Mouse (Mus musculus) forebrain, embryonic 14.5 days (tissue): ENCODE results near the gene Carmil2. TPM values are rescaled to one million over a fixed set of nuclear protein-coding genes. Genes with fewer than 3 reads are reported as not detected.

Experiments
- ATAC-seq: fragments of 200-750 bp; cut with Nextera tagmentation; 2 replicates; pipeline ENCODE4 v1.8.0; 2017; ENCODE audit warnings: mild to moderate bottlenecking, moderate library complexity
- DNase-seq: peaks from one replicate; pipeline ENCODE4 v3.0.0-alpha.2; 2015; ENCODE audit warnings: low spot score
- H3K27ac ChIP-seq: fragments of 300-500 bp; sonication (generic); 2 replicates; pipeline ENCODE4 v1.5.1; 2014; ENCODE audit warnings: low read depth, mild to moderate bottlenecking, control low read depth, low read length, moderate library complexity
- H3K27me3 ChIP-seq: fragments of 300-500 bp; sonication (generic); replicated peaks from 2 replicates; pipeline ENCODE4 v1.6.1; 2014; ENCODE audit warnings: low read length, control low read depth, mixed read lengths; ENCODE audit not compliant: control insufficient read depth, insufficient read depth
- H3K36me3 ChIP-seq: fragments of 300-500 bp; sonication (generic); 2 replicates; pipeline ENCODE4 v1.6.1; 2014; ENCODE audit warnings: low read length, control low read depth; ENCODE audit not compliant: control insufficient read depth, insufficient read depth
- H3K4me1 ChIP-seq: fragments of 300-500 bp; sonication (generic); 2 replicates; pipeline ENCODE4 v1.6.1; 2014; ENCODE audit warnings: antibody characterized with exemption, low read length, control low read depth; ENCODE audit not compliant: control insufficient read depth, insufficient read depth
- H3K4me2 ChIP-seq: fragments of 300-500 bp; sonication (generic); 2 replicates; pipeline ENCODE4 v1.6.1; 2014; ENCODE audit warnings: mild to moderate bottlenecking, control low read depth, low read length
- H3K4me3 ChIP-seq: fragments of 300-500 bp; sonication (generic); 2 replicates; pipeline ENCODE4 v1.5.1; 2014; ENCODE audit warnings: low read depth, low read length, control low read depth
- H3K9ac ChIP-seq: fragments of 300-500 bp; sonication (generic); 2 replicates; pipeline ENCODE4 v1.6.1; 2014; ENCODE audit warnings: mild to moderate bottlenecking, low read length, control low read depth, moderate library complexity
- H3K9me3 ChIP-seq: fragments of 300-500 bp; sonication (generic); replicated peaks from 2 replicates; pipeline ENCODE4 v1.6.1; 2016; ENCODE audit warnings: low read length, control low read depth, mixed read lengths; ENCODE audit not compliant: control insufficient read depth
- WGBS: fragments of 180-500 bp; shearing (Covaris S2); extraction: QIAGEN DNeasy Blood & Tissue Kit; methylation state at CpG from one replicate; pipeline ENCODE4 v1.1.7; 2014; 5-methylcytosine and 5-hydroxymethylcytosine counted together
- polyA plus RNA-seq: library from polyadenylated mRNA; unstranded; fragments of >200 nt; fragmentation: Nextera tagmentation; extraction: Ambion mirVana; gene quantifications from 2 replicates; pipeline ENCODE4 v1.2.1, GENCODE M21; 2014

Gene Carmil2
- polyA plus RNA-seq, 1 experiment from 2014 or later: 6.0 TPM

GRCm38 (mm10) chr8:105732186-105732585 lies 46.1 kb downstream of the Carmil2 start:
- 94% methylated on average over 5 of the region's 5 CpGs for WGBS
- H3K4me3 ChIP-seq: no peak overlapping the region
- H3K36me3 ChIP-seq: peaks cover 16% of the 10 kb centered on the region
- no peak for DNase-seq
- no peaks in the 10 kb centered on the region for H3K9me3 ChIP-seq
- no peaks in the 10 kb centered on the region for H3K27me3 ChIP-seq
- H3K4me1 ChIP-seq: no peaks in the 10 kb centered on the region
- ATAC-seq: no peak
- H3K27ac ChIP-seq: no peak overlapping the region
- no peak overlapping the region for H3K4me2 ChIP-seq
- H3K9ac ChIP-seq: no peak overlapping the region

- H3K27ac ChIP-seq: no peak overlapping the region
- WGBS: 91% methylated on average over 5 of the region's 5 CpGs
These were observed 53.1 kb downstream of the Carmil2 start for GRCm38 (mm10) chr8:105739216-105739615.

GRCm38 (mm10) chr8:105743301-105743700 lies 57.2 kb downstream of the Carmil2 start:
- DNase-seq (no peak), ATAC-seq (no peak)
- Histone ChIP-seq H3K9ac (no peak overlapping the region), H3K36me3 (0 out of 2 replicates have a peak, but pooled peaks cover 3% of the 10 kb centered on the region), H3K9me3 (no peaks in the 10 kb centered on the region), H3K4me3 (no peak overlapping the region), H3K27me3 (no peaks in the 10 kb centered on the region), H3K27ac (no peak overlapping the region), H3K4me2 (no peak overlapping the region), H3K4me1 (no peaks in the 10 kb centered on the region)
- 91% methylated on average over 4 of the region's 4 CpGs for WGBS

More at GRCm38 (mm10) chr8:105739216-105739615, 53.1 kb downstream of the Carmil2 start:
- Histone ChIP-seq H3K4me1 (no peaks in the 10 kb centered on the region), H3K27me3 (no peaks in the 10 kb centered on the region), H3K36me3 (no peaks in the 10 kb centered on the region), H3K4me2 (no peak overlapping the region), H3K4me3 (no peak overlapping the region), H3K9ac (no peak overlapping the region), H3K9me3 (no peaks in the 10 kb centered on the region)
- ATAC-seq (no peak), DNase-seq (no peak)

Other genes starting within 250 kb of the Carmil2 start
- 49.2 and 57.0 TPM in 2 replicates for gene Tppp3, start 214.7 kb upstream of the Carmil2 start, polyA plus RNA-seq
- gene Zdhhc1, start 189.4 kb upstream of the Carmil2 start, polyA plus RNA-seq: 15.5 and 22.0 TPM in 2 replicates
- gene Hsd11b2, start 167.5 kb upstream of the Carmil2 start, polyA plus RNA-seq: 1.1 and 1.8 TPM in 2 replicates
- gene Atp6v0d1, start 120.2 kb upstream of the Carmil2 start, polyA plus RNA-seq: 194 and 211 TPM in 2 replicates
- gene Ripor1, start 81.0 kb upstream of the Carmil2 start, polyA plus RNA-seq: 14.9 and 21.7 TPM in 2 replicates
- 100 and 108 TPM in 2 replicates for gene Ctcf, start 49.7 kb upstream of the Carmil2 start, polyA plus RNA-seq
- gene Agrp, start 48.9 kb upstream of the Carmil2 start, polyA plus RNA-seq: 0.72 and 1.8 TPM in 2 replicates
- 79.7 and 89.5 TPM in 2 replicates for gene Acd, start 14.8 kb downstream of the Carmil2 start, polyA plus RNA-seq
- 48.1 and 54.6 TPM in 2 replicates for gene Pard6a, start 14.9 kb downstream of the Carmil2 start, polyA plus RNA-seq
- gene 4933405L10Rik, start 21.4 kb downstream of the Carmil2 start, polyA plus RNA-seq: 0.20 and 0.34 TPM in 2 replicates
- 18.9 and 19.0 TPM in 2 replicates for gene Enkd1, start 21.9 kb downstream of the Carmil2 start, polyA plus RNA-seq
- gene Gfod2, start 72.4 kb downstream of the Carmil2 start, polyA plus RNA-seq: 62.9 and 70.6 TPM in 2 replicates
- gene Ranbp10, start 141.1 kb downstream of the Carmil2 start, polyA plus RNA-seq: 8.1 and 10.4 TPM in 2 replicates
- gene Tsnaxip1, start 141.5 kb downstream of the Carmil2 start, polyA plus RNA-seq: 0.83 TPM in 2 replicates
- gene Cenpt, start 167.0 kb downstream of the Carmil2 start, polyA plus RNA-seq: 50.7 and 51.8 TPM in 2 replicates
- 51.7 and 60.8 TPM in 2 replicates for gene Thap11, start 168.9 kb downstream of the Carmil2 start, polyA plus RNA-seq
- gene Nutf2, start 174.3 kb downstream of the Carmil2 start, polyA plus RNA-seq: 224 and 283 TPM in 2 replicates
- 27.9 and 39.4 TPM in 2 replicates for gene Edc4, start 194.6 kb downstream of the Carmil2 start, polyA plus RNA-seq
- 0.42 and 0.66 TPM in 2 replicates for gene Nrn1l, start 207.3 kb downstream of the Carmil2 start, polyA plus RNA-seq
- 8.2 and 8.5 TPM in 2 replicates for gene Pskh1, start 214.2 kb downstream of the Carmil2 start, polyA plus RNA-seq
- gene Ctrl, start 247.6 kb downstream of the Carmil2 start, polyA plus RNA-seq: 1.9 and 2.5 TPM in 2 replicates